Mouse (Mus musculus): ENCODE data around the gene Skil. TPM values are rescaled to one million over a fixed set of nuclear protein-coding genes. Genes with fewer than 3 reads are reported as not detected.

Gene Skil
- 11.2 TPM for polyA plus RNA-seq (2012; fragmentation: generic; extraction: Trizol)

- Histone ChIP-seq H3K36me3 (ENCODE audit: control insufficient read depth, insufficient read depth) (peaks cover 7% of the 10 kb centered on the region), H3K4me2 (ENCODE audit: low read depth) (peak within 1 kb of the TSS; percentile 90), H3ac (ENCODE audit: control insufficient read depth, insufficient read length) (peak within 1 kb of the TSS; percentile 71), H3K27me3 (ENCODE audit: control insufficient read depth, insufficient read depth, insufficient read length) (no peaks in the 10 kb centered on the region), H3K79me2 (ENCODE audit: control insufficient read depth, insufficient read depth) (peaks cover 41% of the 10 kb centered on the region), H3K4me3 (peak within 1 kb of the TSS; percentile 90)
- TF ChIP-seq POLR2AphosphoS2 (IDR thresholded peaks at IDR 0.05; ENCODE audit: insufficient read length, low read depth), result peak; percentile 85
- peak; percentile 28 for TF ChIP-seq REST (IDR thresholded peaks at IDR 0.05; ENCODE audit: insufficient read depth, insufficient read length)
- TF ChIP-seq POLR2A (IDR thresholded peaks at IDR 0.05; ENCODE audit: insufficient read length, low read depth), result peak; percentile 92
- TF ChIP-seq CEBPB (IDR thresholded peaks at IDR 0.05; ENCODE audit: insufficient read depth, poor library complexity, severe bottlenecking), result no peak
- peak in 2 of 3 experiments; percentile 52 to 85 for TF ChIP-seq MYOD1 (IDR thresholded peaks at IDR 0.05; ENCODE audit: control insufficient read depth in 1 of 3, insufficient read length in 2 of 3, low read depth in 2 of 3)
- peak in 2 of 3 experiments; percentile 58 to 66 for TF ChIP-seq MYOG (IDR thresholded peaks at IDR 0.05; ENCODE audit: control insufficient read depth in 1 of 3, insufficient read depth in 1 of 3, insufficient read length in 2 of 3, low read depth in 2 of 3)
Measured at GRCm38 (mm10) chr3:31094531-31095178, at the start of gene Skil. TSS of gene Skil (plus strand) at chr3:31095058.

GRCm38 (mm10) chr3:31047263-31047662, 47.6 kb upstream of the Skil start:
- Histone ChIP-seq H3K4me2 (ENCODE audit: low read depth) (no peak overlapping the region), H3K4me3 (no peak overlapping the region), H3K27me3 (ENCODE audit: control insufficient read depth, insufficient read depth, insufficient read length) (no peaks in the 10 kb centered on the region), H3K36me3 (ENCODE audit: control insufficient read depth, insufficient read depth) (peaks cover 50% of the 10 kb centered on the region), H3ac (ENCODE audit: control insufficient read depth, insufficient read length) (no peak overlapping the region), H3K79me2 (ENCODE audit: control insufficient read depth, insufficient read depth) (no peaks in the 10 kb centered on the region)
- TF ChIP-seq MYOD1 (IDR thresholded peaks at IDR 0.05; ENCODE audit: control insufficient read depth in 1 of 3, insufficient read length in 2 of 3, low read depth in 2 of 3) (no peak), REST (IDR thresholded peaks at IDR 0.05; ENCODE audit: insufficient read depth, insufficient read length) (no peak), CEBPB (IDR thresholded peaks at IDR 0.05; ENCODE audit: insufficient read depth, poor library complexity, severe bottlenecking) (no peak)

- no peak overlapping the region for H3K4me2 ChIP-seq (ENCODE audit: low read depth)
- TF ChIP-seq MAX (IDR thresholded peaks at IDR 0.05; ENCODE audit: low read depth), result no peak
- no peak for TF ChIP-seq TCF3 (IDR thresholded peaks at IDR 0.05; ENCODE audit: insufficient read length, low read depth)
- TF ChIP-seq MYOD1 (IDR thresholded peaks at IDR 0.05; ENCODE audit: control insufficient read depth in 1 of 3, insufficient read length in 2 of 3, low read depth in 2 of 3), result no peak
- TF ChIP-seq TCF12 (IDR thresholded peaks at IDR 0.05; ENCODE audit: insufficient read depth, poor library complexity, severe bottlenecking), result no peak
- TF ChIP-seq POLR2AphosphoS2 (IDR thresholded peaks at IDR 0.05; ENCODE audit: insufficient read length, low read depth), result no peak
- no peak for TF ChIP-seq CEBPB (IDR thresholded peaks at IDR 0.05; ENCODE audit: insufficient read depth, poor library complexity, severe bottlenecking)
- TF ChIP-seq SRF (IDR thresholded peaks at IDR 0.05; ENCODE audit: control insufficient read depth, insufficient read length, low read depth), result no peak
- no peak for TF ChIP-seq POLR2A (IDR thresholded peaks at IDR 0.05; ENCODE audit: insufficient read length, low read depth)
- no peak for TF ChIP-seq E2F4 (IDR thresholded peaks at IDR 0.05; ENCODE audit: insufficient read depth)
- no peak for TF ChIP-seq MYOG (IDR thresholded peaks at IDR 0.05; ENCODE audit: control insufficient read depth in 1 of 3, insufficient read depth in 1 of 3, insufficient read length in 2 of 3, low read depth in 2 of 3)
- no peak overlapping the region for H3ac ChIP-seq (ENCODE audit: control insufficient read depth, insufficient read length)
- H3K4me3 ChIP-seq, result no peak overlapping the region
- H3K36me3 ChIP-seq (ENCODE audit: control insufficient read depth, insufficient read depth), result peaks cover 41% of the 10 kb centered on the region
- no peaks in the 10 kb centered on the region for H3K79me2 ChIP-seq (ENCODE audit: control insufficient read depth, insufficient read depth)
- H3K27me3 ChIP-seq (ENCODE audit: control insufficient read depth, insufficient read depth, insufficient read length), result no peaks in the 10 kb centered on the region
Measured at GRCm38 (mm10) chr3:31049087-31049486, 45.8 kb upstream of the Skil start.

GRCm38 (mm10) chr3:31050375-31050774, 44.5 kb upstream of the Skil start:
- Histone ChIP-seq H3K4me2 (ENCODE audit: low read depth) (no peak overlapping the region), H3K36me3 (ENCODE audit: control insufficient read depth, insufficient read depth) (peaks cover 39% of the 10 kb centered on the region), H3K4me3 (no peak overlapping the region), H3ac (ENCODE audit: control insufficient read depth, insufficient read length) (no peak overlapping the region), H3K79me2 (ENCODE audit: control insufficient read depth, insufficient read depth) (no peaks in the 10 kb centered on the region), H3K27me3 (ENCODE audit: control insufficient read depth, insufficient read depth, insufficient read length) (no peaks in the 10 kb centered on the region)
- no peak for TF ChIP-seq MYOG (IDR thresholded peaks at IDR 0.05; ENCODE audit: control insufficient read depth in 1 of 3, insufficient read depth in 1 of 3, insufficient read length in 2 of 3, low read depth in 2 of 3)
- TF ChIP-seq SRF (IDR thresholded peaks at IDR 0.05; ENCODE audit: control insufficient read depth, insufficient read length, low read depth), result no peak
- no peak for TF ChIP-seq E2F4 (IDR thresholded peaks at IDR 0.05; ENCODE audit: insufficient read depth)
- no peak for TF ChIP-seq REST (IDR thresholded peaks at IDR 0.05; ENCODE audit: insufficient read depth, insufficient read length)
- TF ChIP-seq MYOD1 (IDR thresholded peaks at IDR 0.05; ENCODE audit: control insufficient read depth in 1 of 3, insufficient read length in 2 of 3, low read depth in 2 of 3), result no peak
- no peak for TF ChIP-seq POLR2AphosphoS2 (IDR thresholded peaks at IDR 0.05; ENCODE audit: insufficient read length, low read depth)
- TF ChIP-seq CEBPB (IDR thresholded peaks at IDR 0.05; ENCODE audit: insufficient read depth, poor library complexity, severe bottlenecking), result no peak
- TF ChIP-seq POLR2A (IDR thresholded peaks at IDR 0.05; ENCODE audit: insufficient read length, low read depth), result no peak
- no peak for TF ChIP-seq TCF12 (IDR thresholded peaks at IDR 0.05; ENCODE audit: insufficient read depth, poor library complexity, severe bottlenecking)
- no peak for TF ChIP-seq TCF3 (IDR thresholded peaks at IDR 0.05; ENCODE audit: insufficient read length, low read depth)
- no peak for TF ChIP-seq USF1 (IDR thresholded peaks at IDR 0.05; ENCODE audit: low read depth)
- no peak for TF ChIP-seq MAX (IDR thresholded peaks at IDR 0.05; ENCODE audit: low read depth)

GRCm38 (mm10) chr3:31051730-31052129, 43.1 kb upstream of the Skil start:
- Histone ChIP-seq H3K4me3 (no peak overlapping the region), H3K36me3 (ENCODE audit: control insufficient read depth, insufficient read depth) (peaks cover 38% of the 10 kb centered on the region), H3K79me2 (ENCODE audit: control insufficient read depth, insufficient read depth) (no peaks in the 10 kb centered on the region), H3K4me2 (ENCODE audit: low read depth) (no peak overlapping the region), H3ac (ENCODE audit: control insufficient read depth, insufficient read length) (no peak overlapping the region), H3K27me3 (ENCODE audit: control insufficient read depth, insufficient read depth, insufficient read length) (no peaks in the 10 kb centered on the region)
- TF ChIP-seq MYOD1 (IDR thresholded peaks at IDR 0.05; ENCODE audit: control insufficient read depth in 1 of 3, insufficient read length in 2 of 3, low read depth in 2 of 3), result no peak
- TF ChIP-seq MAX (IDR thresholded peaks at IDR 0.05; ENCODE audit: low read depth), result no peak

Measured in myocyte (in vitro differentiated cells).